Mouse (Mus musculus) lung, embryonic 15.5 days (tissue): ENCODE measurements around the gene Tmem184b. TPM values are rescaled to one million over a fixed set of nuclear protein-coding genes. Genes with fewer than 3 reads are reported as not detected.

Source experiments
- ATAC-seq: fragments of 200-750 bp; cut with Nextera tagmentation; 2 replicates; pipeline ENCODE4 v1.8.0; 2017; ENCODE audit warnings: moderate number of reproducible peaks, borderline replicate concordance; ENCODE audit not compliant: low FRiP score, low TSS enrichment; ENCODE audit errors: extremely low read depth
- H3K27ac ChIP-seq: fragments of 300-500 bp; sonication (generic); 2 replicates; pipeline ENCODE4 v1.5.1; 2015; ENCODE audit warnings: moderate library complexity, mild to moderate bottlenecking, inconsistent platforms
- H3K27me3 ChIP-seq: fragments of 300-500 bp; sonication (generic); 2 replicates; pipeline ENCODE4 v1.6.1; 2015; ENCODE audit warnings: inconsistent platforms
- H3K36me3 ChIP-seq: fragments of 300-500 bp; sonication (generic); 2 replicates; pipeline ENCODE4 v1.6.1; 2015; ENCODE audit warnings: inconsistent platforms
- H3K4me1 ChIP-seq: fragments of 300-500 bp; sonication (generic); 2 replicates; pipeline ENCODE4 v1.6.1; 2015; ENCODE audit warnings: inconsistent platforms
- H3K4me2 ChIP-seq: fragments of 300-500 bp; sonication (generic); 2 replicates; pipeline ENCODE4 v1.6.1; 2015; ENCODE audit warnings: inconsistent platforms, mild to moderate bottlenecking, moderate library complexity
- H3K4me3 ChIP-seq: fragments of 300-500 bp; sonication (generic); 2 replicates; pipeline ENCODE4 v1.5.1; 2015; ENCODE audit warnings: mild to moderate bottlenecking, inconsistent platforms
- H3K9ac ChIP-seq: fragments of 300-500 bp; sonication (generic); 2 replicates; pipeline ENCODE4 v1.6.1; 2015; ENCODE audit warnings: inconsistent platforms
- H3K9me3 ChIP-seq: fragments of 300-500 bp; sonication (generic); 2 replicates; pipeline ENCODE4 v1.6.1; 2016; ENCODE audit warnings: inconsistent platforms
- WGBS: fragments of 180-500 bp; shearing (Covaris S2); methylation state at CpG from one replicate; pipeline ENCODE4 v1.1.7; 2015; 5-methylcytosine and 5-hydroxymethylcytosine counted together
- polyA plus RNA-seq: library from polyadenylated mRNA; unstranded; fragments of >200 nt; fragmentation: Nextera tagmentation; extraction: Ambion mirVana; gene quantifications from 2 replicates; pipeline ENCODE4 v1.2.1, GENCODE M21; 2015

Tmem184b gene
- polyA plus RNA-seq, 1 experiment from 2014 or later: 76.5 TPM

- ATAC-seq: peak; percentile 60; the same call in 1 of the 2 replicates
- no peaks in the 10 kb centered on the region for H3K9me3 ChIP-seq
- H3K27me3 ChIP-seq: no peaks in the 10 kb centered on the region
- WGBS: 79% methylated on average over 4 of the region's 4 CpGs
- H3K9ac ChIP-seq: no peak overlapping the region
- H3K4me1 ChIP-seq: peaks cover 3% of the 10 kb centered on the region
- H3K4me3 ChIP-seq: no peak overlapping the region
- H3K36me3 ChIP-seq: no peaks in the 10 kb centered on the region
- H3K4me2 ChIP-seq: no peak overlapping the region
- 0 out of 2 replicates have a peak overlapping the region, but pooled peaks have one; percentile 4 for H3K27ac ChIP-seq
Observed at GRCm38 (mm10) chr15:79409077-79409573, 5.8 kb upstream of the Tmem184b start.

- no peaks in the 10 kb centered on the region for H3K36me3 ChIP-seq
- peaks cover 19% of the 10 kb centered on the region for H3K4me1 ChIP-seq
- ATAC-seq: no peak
- no peak overlapping the region for H3K4me2 ChIP-seq
- H3K27ac ChIP-seq: no peak overlapping the region
- H3K4me3 ChIP-seq: no peak overlapping the region
- no peaks in the 10 kb centered on the region for H3K27me3 ChIP-seq
- WGBS: 79% methylated on average over 4 of the region's 4 CpGs
- H3K9me3 ChIP-seq: no peaks in the 10 kb centered on the region
- no peak overlapping the region for H3K9ac ChIP-seq
Observed at GRCm38 (mm10) chr15:79406564-79406963, 3.2 kb upstream of the Tmem184b start.

DNA sequence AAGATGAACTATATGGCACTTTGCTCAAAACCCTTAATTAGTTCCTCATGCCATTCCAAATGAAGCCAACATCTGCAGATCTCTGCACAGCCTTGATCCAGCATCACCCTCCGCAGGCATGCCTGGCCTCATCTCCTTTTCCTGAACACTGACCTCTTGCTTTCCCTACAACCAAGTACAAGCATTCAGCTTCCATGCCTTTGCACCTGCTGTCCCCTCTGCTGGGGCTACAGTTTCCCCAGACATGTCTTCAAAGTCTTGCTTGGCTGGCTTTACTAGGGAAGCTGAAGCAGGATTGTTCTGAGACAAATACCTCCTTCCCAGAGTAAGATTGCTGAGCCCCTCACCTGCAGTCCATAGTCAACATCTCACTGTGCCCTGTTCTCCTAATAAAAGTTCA lies 908 bp upstream of the Tmem184b start:
- H3K27me3 ChIP-seq: no peaks in the 10 kb centered on the region
- H3K4me3 ChIP-seq: no peak overlapping the region
- H3K36me3 ChIP-seq: no peaks in the 10 kb centered on the region
- H3K4me1 ChIP-seq: peaks cover 42% of the 10 kb centered on the region
- peak overlapping the region; percentile 84; the same call in 1 of the 2 replicates for H3K4me2 ChIP-seq
- no peaks in the 10 kb centered on the region for H3K9me3 ChIP-seq
- WGBS: 69% methylated on average over 1 of the region's 1 CpGs
- ATAC-seq: no peak
- H3K9ac ChIP-seq: no peak overlapping the region
- no peak overlapping the region for H3K27ac ChIP-seq

GRCm38 (mm10) chr15:79403763-79404210 lies 418 bp upstream of the Tmem184b start:
- Histone ChIP-seq H3K36me3 (no peaks in the 10 kb centered on the region), H3K4me1 (peaks cover 47% of the 10 kb centered on the region), H3K9me3 (no peaks in the 10 kb centered on the region), H3K4me2 (peak overlapping the region; percentile 84), H3K27me3 (no peaks in the 10 kb centered on the region), H3K4me3 (peak overlapping the region; percentile 86), H3K27ac (peak overlapping the region; percentile 69), H3K9ac (peak overlapping the region; percentile 78)
- no peak for ATAC-seq
- WGBS: 15% methylated on average over 9 of the region's 9 CpGs

- Histone ChIP-seq H3K9ac (peak overlapping the region; percentile 78), H3K27ac (0 out of 2 replicates have a peak overlapping the region, but pooled peaks have one; percentile 8), H3K27me3 (no peaks in the 10 kb centered on the region), H3K9me3 (no peaks in the 10 kb centered on the region), H3K4me1 (peaks cover 50% of the 10 kb centered on the region), H3K36me3 (no peaks in the 10 kb centered on the region), H3K4me2 (peak overlapping the region; percentile 84), H3K4me3 (peak overlapping the region; percentile 86)
- 11% methylated on average over 5 of the region's 5 CpGs for WGBS
- no peak for ATAC-seq
Observed at GRCm38 (mm10) chr15:79402176-79402575, 1.2 kb downstream of the Tmem184b start.

DNA sequence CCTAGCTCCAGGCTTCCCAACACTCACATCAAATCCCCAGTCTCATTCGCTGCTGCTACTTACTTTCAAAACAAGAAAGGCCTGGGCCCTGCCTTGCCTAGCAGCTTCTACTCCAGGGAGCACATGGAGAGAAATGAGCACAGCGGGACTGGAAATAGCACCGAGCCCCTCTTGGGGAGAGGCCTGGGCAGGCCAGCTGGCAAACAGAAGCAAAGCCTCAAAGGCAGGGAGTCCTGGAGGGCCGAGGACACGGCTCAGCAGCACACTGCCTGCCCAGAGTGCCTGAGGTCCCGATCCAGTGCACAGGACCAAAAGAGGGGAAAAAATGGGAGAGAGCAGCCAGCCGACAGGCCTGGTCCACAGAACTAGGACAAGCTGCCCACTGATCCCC lies 2.4 kb downstream of the Tmem184b start:
- Histone ChIP-seq H3K9me3 (no peaks in the 10 kb centered on the region), H3K27me3 (no peaks in the 10 kb centered on the region), H3K9ac (peak overlapping the region; percentile 4; the same call in 1 of the 2 replicates), H3K27ac (0 out of 2 replicates have a peak overlapping the region, but pooled peaks have one; percentile 5), H3K4me3 (peak overlapping the region; percentile 86; the same call in 1 of the 2 replicates), H3K4me2 (peak overlapping the region; percentile 84), H3K36me3 (no peaks in the 10 kb centered on the region), H3K4me1 (peaks cover 61% of the 10 kb centered on the region)
- no peak for ATAC-seq
- 39% methylated on average over 7 of the region's 7 CpGs for WGBS

- Histone ChIP-seq H3K4me3 (no peak overlapping the region), H3K36me3 (no peaks in the 10 kb centered on the region), H3K4me1 (peaks cover 67% of the 10 kb centered on the region), H3K9ac (0 out of 2 replicates have a peak overlapping the region, but pooled peaks have one; percentile 4), H3K9me3 (no peaks in the 10 kb centered on the region), H3K27me3 (no peaks in the 10 kb centered on the region), H3K4me2 (peak overlapping the region; percentile 84), H3K27ac (0 out of 2 replicates have a peak overlapping the region, but pooled peaks have one; percentile 5)
- ATAC-seq: no peak
- WGBS: 61% methylated on average over 6 of the region's 6 CpGs
Observed at GRCm38 (mm10) chr15:79400134-79400974, 3.0 kb downstream of the Tmem184b start.

GRCm38 (mm10) chr15:79399231-79400052 lies 3.9 kb downstream of the Tmem184b start:
- no peaks in the 10 kb centered on the region for H3K9me3 ChIP-seq
- WGBS: 62% methylated on average over 14 of the region's 14 CpGs
- H3K9ac ChIP-seq: no peak overlapping the region
- no peak for ATAC-seq
- no peak overlapping the region for H3K4me3 ChIP-seq
- H3K36me3 ChIP-seq: no peaks in the 10 kb centered on the region
- no peak overlapping the region; the same call in 1 of the 2 replicates for H3K27ac ChIP-seq
- peaks cover 76% of the 10 kb centered on the region for H3K4me1 ChIP-seq
- H3K4me2 ChIP-seq: no peak overlapping the region
- H3K27me3 ChIP-seq: no peaks in the 10 kb centered on the region

DNA sequence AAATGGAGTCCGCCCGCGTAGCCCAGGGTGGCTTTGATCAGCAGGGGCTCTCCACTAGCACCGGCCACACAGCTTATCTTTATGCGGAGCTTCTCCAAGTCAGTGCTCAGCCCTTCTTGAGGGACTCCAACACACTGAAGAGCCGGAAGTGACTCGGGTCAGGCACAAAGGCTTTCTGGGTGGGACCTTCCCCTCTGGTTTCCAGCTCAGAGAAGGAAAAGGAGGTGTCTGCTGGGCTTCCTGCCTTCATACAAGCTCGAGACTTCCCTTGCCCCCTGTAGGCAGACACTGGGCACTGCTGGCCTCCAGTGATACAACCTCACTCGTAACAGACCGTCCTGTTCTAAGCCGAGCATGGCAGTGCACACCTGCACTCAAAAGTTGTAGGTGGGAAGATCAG lies 6.6 kb downstream of the Tmem184b start:
- WGBS: 60% methylated on average over 11 of the region's 11 CpGs
- no peaks in the 10 kb centered on the region for H3K27me3 ChIP-seq
- H3K9ac ChIP-seq: no peak overlapping the region
- H3K4me1 ChIP-seq: peaks cover 86% of the 10 kb centered on the region
- no peak for ATAC-seq
- no peaks in the 10 kb centered on the region for H3K9me3 ChIP-seq
- peak overlapping the region; percentile 17 for H3K27ac ChIP-seq
- no peaks in the 10 kb centered on the region for H3K36me3 ChIP-seq
- peak overlapping the region; percentile 39 for H3K4me2 ChIP-seq
- peak overlapping the region; percentile 14 for H3K4me3 ChIP-seq

DNA sequence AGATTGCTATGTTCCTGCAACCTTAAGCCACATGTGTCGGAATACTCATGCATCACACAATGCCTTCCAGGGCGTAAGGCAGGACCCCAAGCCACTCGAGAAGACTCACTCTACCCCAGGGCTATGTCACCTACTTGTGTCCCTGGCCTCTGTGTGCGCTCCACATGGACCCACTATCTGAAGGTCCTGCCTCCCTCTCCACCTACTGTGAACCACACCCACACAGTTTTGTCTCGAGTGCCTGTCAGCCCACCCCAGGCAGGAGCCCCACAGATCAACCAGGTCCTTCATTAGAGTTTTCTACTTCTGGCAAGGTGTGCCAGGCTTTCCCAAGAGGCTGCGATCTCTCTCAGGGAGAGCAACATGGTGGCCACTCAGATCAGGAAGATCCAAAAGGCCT lies 8.1 kb downstream of the Tmem184b start:
- Histone ChIP-seq H3K4me3 (no peak overlapping the region), H3K27me3 (no peaks in the 10 kb centered on the region), H3K9me3 (no peaks in the 10 kb centered on the region), H3K4me2 (peak overlapping the region; percentile 39; the same call in 1 of the 2 replicates), H3K36me3 (no peaks in the 10 kb centered on the region), H3K4me1 (peaks cover 86% of the 10 kb centered on the region), H3K27ac (peak overlapping the region; percentile 58), H3K9ac (no peak overlapping the region)
- 54% methylated on average over 6 of the region's 6 CpGs for WGBS
- ATAC-seq: no peak

- Histone ChIP-seq H3K27me3 (no peaks in the 10 kb centered on the region), H3K4me1 (peaks cover 86% of the 10 kb centered on the region), H3K36me3 (no peaks in the 10 kb centered on the region), H3K27ac (peak overlapping the region; percentile 58), H3K4me3 (no peak overlapping the region), H3K9ac (no peak overlapping the region), H3K9me3 (no peaks in the 10 kb centered on the region), H3K4me2 (peak overlapping the region; percentile 39; the same call in 1 of the 2 replicates)
- WGBS: 28% methylated on average over 4 of the region's 4 CpGs
- ATAC-seq: no peak; the same call in 1 of the 2 replicates
Observed at GRCm38 (mm10) chr15:79394842-79395241, 8.5 kb downstream of the Tmem184b start.
